Mouse (Mus musculus) brown adipose tissue, adult 24 weeks (tissue): ENCODE data around the gene Lyz2. TPM values are rescaled to one million over a fixed set of nuclear protein-coding genes. Genes with fewer than 3 reads are reported as not detected.
"Not testable (repeated sequence)": the region's sequence is repeated elsewhere in the genome, so short reads cannot be mapped to it uniquely, and the experiment has no call there.

ENCODE experiments used
- H3K27ac ChIP-seq: fragments of 200-500 bp; replicated peaks from 2 replicates; pipeline ENCODE4 v1.5.1; 2012; ENCODE audit warnings: low read depth, mild to moderate bottlenecking, low read length
- H3K4me1 ChIP-seq: fragments of 200-500 bp; 2 replicates; pipeline ENCODE4 v1.6.1; 2012; ENCODE audit warnings: low read length, mixed read lengths; ENCODE audit not compliant: control insufficient read depth, insufficient read depth, insufficient read length
- H3K4me3 ChIP-seq: fragments of 200-500 bp; 2 replicates; pipeline ENCODE4 v1.5.1; 2012; ENCODE audit warnings: low read depth, mild to moderate bottlenecking, low read length, moderate library complexity; ENCODE audit not compliant: insufficient read depth
- polyA plus RNA-seq: library from polyadenylated mRNA; stranded (reverse); fragments of >200 nt; gene quantifications from 2 replicates; pipeline ENCODE4 v1.2.4, GENCODE M21; 2012; ENCODE audit not compliant: missing spikeins, insufficient read depth, insufficient read length

Lyz2 gene
- polyA plus RNA-seq, 1 experiment, result 210 TPM

- no peak overlapping the region for H3K4me3 ChIP-seq
- H3K27ac ChIP-seq, result no peak overlapping the region
Observed at GRCm38 (mm10) chr10:117275681-117276369, 6.3 kb downstream of the Lyz2 start.

GRCm38 (mm10) chr10:117274645-117275044, 7.5 kb downstream of the Lyz2 start:
- H3K4me3 ChIP-seq, H3K27ac ChIP-seq, H3K4me1 ChIP-seq: not testable (repeated sequence)

More at GRCm38 (mm10) chr10:117275681-117276369, 6.3 kb downstream of the Lyz2 start:
- no peaks in the 10 kb centered on the region for H3K4me1 ChIP-seq

- Histone ChIP-seq H3K4me3 (no peak overlapping the region), H3K4me1 (no peaks in the 10 kb centered on the region), H3K27ac (no peak overlapping the region)
Observed at GRCm38 (mm10) chr10:117272023-117272422, 10.1 kb downstream of the Lyz2 start.

- Histone ChIP-seq H3K27ac (no peak overlapping the region), H3K4me3 (no peak overlapping the region)
Observed at GRCm38 (mm10) chr10:117259870-117260269, 22.3 kb downstream of the Lyz2 start.

GRCm38 (mm10) chr10:117238603-117239002, 43.5 kb downstream of the Lyz2 start, which contains the start of gene 9530003J23Rik:
Gene 9530003J23Rik (minus strand): TSS chr10:117238703.
- Histone ChIP-seq H3K27ac (no peak within 1 kb of the TSS), H3K4me1 (no peaks in the 10 kb centered on the region), H3K4me3 (no peak within 1 kb of the TSS)

More at GRCm38 (mm10) chr10:117259870-117260269, 22.3 kb downstream of the Lyz2 start:
- no peaks in the 10 kb centered on the region for H3K4me1 ChIP-seq

GRCm38 (mm10) chr10:117235866-117236265, 46.3 kb downstream of the Lyz2 start:
- Histone ChIP-seq H3K27ac (no peak overlapping the region), H3K4me1 (no peaks in the 10 kb centered on the region), H3K4me3 (no peak overlapping the region)

- Histone ChIP-seq H3K27ac (no peak overlapping the region), H3K4me1 (no peaks in the 10 kb centered on the region), H3K4me3 (no peak overlapping the region)
Observed at GRCm38 (mm10) chr10:117234825-117235224, 47.3 kb downstream of the Lyz2 start.

- Histone ChIP-seq H3K4me3 (no peak overlapping the region), H3K27ac (no peak overlapping the region), H3K4me1 (no peaks in the 10 kb centered on the region)
Observed at GRCm38 (mm10) chr10:117229826-117230225, 52.3 kb downstream of the Lyz2 start.

Other genes with a start within 250 kb of the Lyz2 start
- not detected in 2 replicates for gene Lrrc10, start 237.0 kb downstream of the Lyz2 start, polyA plus RNA-seq
- 141 and 156 TPM in 2 replicates for gene Cct2, start 218.5 kb downstream of the Lyz2 start, polyA plus RNA-seq
- gene Frs2, start 133.8 kb downstream of the Lyz2 start, polyA plus RNA-seq, result 9.1 and 10.5 TPM in 2 replicates
- gene Yeats4, start 57.8 kb downstream of the Lyz2 start, polyA plus RNA-seq, result 18.2 and 24.4 TPM in 2 replicates
- not detected in 2 replicates for gene 9530003J23Rik, start 43.6 kb downstream of the Lyz2 start, polyA plus RNA-seq
- gene Lyz1, start 10.5 kb upstream of the Lyz2 start, polyA plus RNA-seq, result 6.1 and 6.7 TPM in 2 replicates
- 12.6 and 17.3 TPM in 2 replicates for gene Cpsf6, start 97.7 kb upstream of the Lyz2 start, polyA plus RNA-seq